17 mouse cellular contexts compared by ENCODE assay signal in genomic region chr13:47365776-47366175, GRCm38 (mm10).
DNase-seq lines count a peak whose midpoint lies in the region; ATAC-seq lines count a peak whose summit lies in the region.
"Had no signal": no experiment of that assay in that cellular context is flagged by ENCODE, and none has a peak within 500 bp of the region (broad histone marks: within the 10 kb centered on the region; RNA-seq: fewer than 3 reads in every experiment).

No protein-coding gene starts in this region.

- H3K9me3 ChIP-seq in midbrain, embryonic 10.5 days (replicated peaks), result no peaks in the 10 kb centered on the region
- H3K9me3 ChIP-seq in midbrain, embryonic 11.5 days (ENCODE audit: control insufficient read depth, low read length), result no peaks in the 10 kb centered on the region
- H3K9me3 ChIP-seq in embryonic facial prominence, embryonic 11.5 days (replicated peaks; ENCODE audit: control insufficient read depth, low read length), result no peaks in the 10 kb centered on the region
- H3K9me3 ChIP-seq: limb, embryonic 15.5 days had no signal

- DNase-seq in midbrain, embryonic 10.5 days (ENCODE audit: low spot score), result peak; percentile 34
- DNase-seq in midbrain, embryonic 11.5 days (ENCODE audit: low spot score, missing footprints), result no peak
- DNase-seq in ES-CJ7 (ENCODE audit: low read depth, low spot score), result peak; percentile 75
- DNase-seq in WW6 (ENCODE audit: low read depth, low spot score), result peak; percentile 34
- peak; percentile 33 for DNase-seq in embryonic facial prominence, embryonic 11.5 days (ENCODE audit: low spot score)
- DNase-seq in heart, postnatal 4 days, result no peak
- no peak for DNase-seq in adrenal gland, postnatal 25 days
- DNase-seq in heart, postnatal 10 days, result no peak
- DNase-seq: cerebellum, adult 11-12 months; kidney, adult 9 months; right cerebral cortex, adult 18-20 months; thymus, postnatal 25 days had no signal

- no peaks in the 10 kb centered on the region for H3K36me3 ChIP-seq in midbrain, embryonic 10.5 days
- H3K36me3 ChIP-seq in midbrain, embryonic 11.5 days (ENCODE audit: control insufficient read depth, insufficient read depth, low read length), result no peaks in the 10 kb centered on the region
- H3K36me3 ChIP-seq in embryonic facial prominence, embryonic 11.5 days (replicated peaks; ENCODE audit: control insufficient read depth, insufficient read depth, low read depth, low read length), result no peaks in the 10 kb centered on the region
- H3K36me3 ChIP-seq: limb, embryonic 15.5 days had no signal

- intact Hi-C loops in heart, postnatal 10 days (cut with DNase I), result no loop called here

- peaks cover 18% of the 10 kb centered on the region for H3K4me1 ChIP-seq in midbrain, embryonic 10.5 days
- H3K4me1 ChIP-seq in midbrain, embryonic 11.5 days (ENCODE audit: control insufficient read depth, insufficient read depth, low read length), result peaks cover 8% of the 10 kb centered on the region; the same call in 1 of the 2 replicates
- H3K4me1 ChIP-seq in embryonic facial prominence, embryonic 11.5 days (ENCODE audit: control insufficient read depth, insufficient read depth, low read length), result no peaks in the 10 kb centered on the region
- H3K4me1 ChIP-seq: limb, embryonic 15.5 days had no signal

- 0 out of 2 replicates have a peak overlapping the region, but pooled peaks have one; percentile 33 for H3K27ac ChIP-seq in midbrain, embryonic 10.5 days (replicated peaks)
- H3K27ac ChIP-seq in midbrain, embryonic 11.5 days (ENCODE audit: low read depth, low read length), result no peak overlapping the region
- H3K27ac ChIP-seq in embryonic facial prominence, embryonic 11.5 days (replicated peaks; ENCODE audit: low read depth, low read length), result no peak overlapping the region
- H3K27ac ChIP-seq: limb, embryonic 15.5 days had no signal

- WGBS in midbrain, embryonic 10.5 days, result 72% methylated on average over 7 of the region's 7 CpGs
- 69% methylated on average over 7 of the region's 7 CpGs for WGBS in midbrain, embryonic 11.5 days
- WGBS in embryonic facial prominence, embryonic 11.5 days, result 77% methylated on average over 7 of the region's 7 CpGs

- no peak overlapping the region for H3K4me2 ChIP-seq in midbrain, embryonic 11.5 days
- no peak overlapping the region for H3K4me2 ChIP-seq in embryonic facial prominence, embryonic 11.5 days (ENCODE audit: low read depth, low read length)
- H3K4me2 ChIP-seq: heart, embryonic 11.5 days; limb, embryonic 15.5 days had no signal

- no peak overlapping the region for H3K9ac ChIP-seq in midbrain, embryonic 11.5 days (ENCODE audit: low read length)
- no peak overlapping the region for H3K9ac ChIP-seq in embryonic facial prominence, embryonic 11.5 days (replicated peaks; ENCODE audit: low read length)
- H3K9ac ChIP-seq: limb, embryonic 15.5 days had no signal

- no peak overlapping the region for H3K4me3 ChIP-seq in midbrain, embryonic 10.5 days
- no peak overlapping the region for H3K4me3 ChIP-seq in midbrain, embryonic 11.5 days (ENCODE audit: low read depth, low read length)
- H3K4me3 ChIP-seq in embryonic facial prominence, embryonic 11.5 days (ENCODE audit: low read depth, low read length), result no peak overlapping the region
- H3K4me3 ChIP-seq: limb, embryonic 15.5 days; myocyte had no signal

- H3K27me3 ChIP-seq in midbrain, embryonic 10.5 days (ENCODE audit: low read depth, poor library complexity, severe bottlenecking), result 0 out of 2 replicates have a peak, but pooled peaks cover 5% of the 10 kb centered on the region
- no peaks in the 10 kb centered on the region for H3K27me3 ChIP-seq in midbrain, embryonic 11.5 days (ENCODE audit: control insufficient read depth, insufficient read depth, low read length)
- H3K27me3 ChIP-seq in embryonic facial prominence, embryonic 11.5 days (ENCODE audit: control insufficient read depth, insufficient read depth, low read length), result no peaks in the 10 kb centered on the region
- H3K27me3 ChIP-seq: limb, embryonic 15.5 days had no signal

- no peak for ATAC-seq in midbrain, embryonic 11.5 days (ENCODE audit: low FRiP score)
- ATAC-seq in embryonic facial prominence, embryonic 11.5 days (replicated peaks; ENCODE audit: insufficient number of reproducible peaks, low FRiP score, low TSS enrichment, low read depth), result no peak
- ATAC-seq: CD4-positive, CD25-positive, alpha-beta regulatory T cell, adult 4 months; forebrain, embryonic 14.5 days had no signal

Comparison
In these comparisons a context has a peak if more than half of its experiments do, and no peak if none do; other contexts are left out.
1. DNase-seq: peak in midbrain, embryonic 10.5 days (single experiment), ES-CJ7 (single experiment), WW6 (single experiment) and embryonic facial prominence, embryonic 11.5 days (single experiment); none in midbrain, embryonic 11.5 days (single experiment), heart, postnatal 4 days (single experiment), adrenal gland, postnatal 25 days (single experiment) and heart, postnatal 10 days (0 of 2).